Mouse (Mus musculus) urinary bladder, postnatal 14 days (tissue): Measurements from ENCODE around the gene Plcl2.
A peak's percentile ranks its signal among the peaks of the same experiment; 100 is the strongest.
"Not testable (repeated sequence)": the region's sequence is repeated elsewhere in the genome, so short reads cannot be mapped to it uniquely, and the experiment has no call there.

Experiments used
- DNase-seq: peaks from one replicate; pipeline ENCODE4 v3.0.0; 2021; ENCODE audit warnings: low spot score

The Plcl2 gene

GRCm38 (mm10) chr17:50674580-50674979 is 165.4 kb downstream of the Plcl2 start:
- no peak for DNase-seq

GRCm38 (mm10) chr17:50675231-50675630 is 166.0 kb downstream of the Plcl2 start:
- DNase-seq: no peak

GRCm38 (mm10) chr17:50677334-50677733 is 168.1 kb downstream of the Plcl2 start:
- no peak for DNase-seq

GRCm38 (mm10) chr17:50677978-50678712 is 168.9 kb downstream of the Plcl2 start:
- peak; percentile 43 for DNase-seq

GRCm38 (mm10) chr17:50678748-50679147 is 169.5 kb downstream of the Plcl2 start:
- DNase-seq: no peak

- no peak for DNase-seq
These were observed 170.7 kb downstream of the Plcl2 start for GRCm38 (mm10) chr17:50679613-50680534.

- no peak for DNase-seq
These were observed 173.5 kb downstream of the Plcl2 start for GRCm38 (mm10) chr17:50682696-50683095.

GRCm38 (mm10) chr17:50684960-50685645 is 175.9 kb downstream of the Plcl2 start:
- DNase-seq: no peak

GRCm38 (mm10) chr17:50687670-50688069 is 178.5 kb downstream of the Plcl2 start:
- no peak for DNase-seq

GRCm38 (mm10) chr17:50688135-50688534 is 178.9 kb downstream of the Plcl2 start:
- DNase-seq: no peak

GRCm38 (mm10) chr17:50698410-50698809 is 189.2 kb downstream of the Plcl2 start:
- not testable (repeated sequence) for DNase-seq

- DNase-seq: no peak
These were observed 201.5 kb downstream of the Plcl2 start for GRCm38 (mm10) chr17:50710497-50711222.

- no peak for DNase-seq
These were observed 208.4 kb downstream of the Plcl2 start for GRCm38 (mm10) chr17:50717586-50717985.

GRCm38 (mm10) chr17:50724376-50724775 is 215.2 kb downstream of the Plcl2 start:
- no peak for DNase-seq

- no peak for DNase-seq
These were observed 217.1 kb downstream of the Plcl2 start for GRCm38 (mm10) chr17:50726265-50726664.

- DNase-seq: no peak
These were observed 219.8 kb downstream of the Plcl2 start for GRCm38 (mm10) chr17:50729031-50729430.

- no peak for DNase-seq
These were observed 220.4 kb downstream of the Plcl2 start for GRCm38 (mm10) chr17:50729577-50729976.

GRCm38 (mm10) chr17:50730896-50731295 is 221.7 kb downstream of the Plcl2 start:
- no peak for DNase-seq

- DNase-seq: no peak
These were observed 222.7 kb downstream of the Plcl2 start for GRCm38 (mm10) chr17:50731876-50732275.

- no peak for DNase-seq
These were observed 224.2 kb downstream of the Plcl2 start for GRCm38 (mm10) chr17:50733390-50733789.

- DNase-seq: no peak
These were observed 225.6 kb downstream of the Plcl2 start for GRCm38 (mm10) chr17:50734781-50735180.
